Mouse (Mus musculus): ENCODE measurements around the gene Apmap. TPM values are rescaled to one million over a fixed set of nuclear protein-coding genes. Genes with fewer than 3 reads are reported as not detected.

Apmap gene
- polyA plus RNA-seq, 1 experiment from 2014 or later, result 26.2 TPM

DNA sequence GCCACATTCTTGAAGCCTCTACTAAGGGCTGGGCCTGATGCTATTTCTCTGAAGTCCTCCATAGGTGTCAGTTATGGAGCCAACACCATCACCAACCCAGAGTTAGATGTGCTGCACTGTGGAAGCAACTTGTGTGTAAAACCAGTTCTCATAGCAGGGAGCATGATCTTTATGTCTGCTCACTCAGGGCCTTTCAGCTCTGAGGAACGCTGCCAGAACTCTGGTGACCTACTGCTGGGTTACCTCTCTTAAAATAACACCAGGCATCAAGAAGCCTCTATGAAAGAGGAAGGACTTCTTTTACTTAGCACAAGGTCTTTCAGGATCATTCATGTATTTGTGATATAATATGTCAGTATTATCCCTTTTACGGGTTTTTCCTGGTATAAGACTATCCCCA, 6.2 kb downstream of the Apmap start:
- 94% methylated on average over 2 of the region's 2 CpGs for WGBS

GRCm38 (mm10) chr2:150600263-150600662, 8.1 kb downstream of the Apmap start:
- 94% methylated on average over 2 of the region's 2 CpGs for WGBS
- Histone ChIP-seq H3K27ac (replicated peaks; ENCODE audit: low read depth, low read length) (no peak overlapping the region), H3K4me1 (ENCODE audit: control insufficient read depth, insufficient read depth, low read length) (no peaks in the 10 kb centered on the region), H3K27me3 (ENCODE audit: control insufficient read depth, insufficient read depth, low read length) (no peaks in the 10 kb centered on the region), H3K36me3 (ENCODE audit: control insufficient read depth, insufficient read depth, low read length) (no peaks in the 10 kb centered on the region; the same call in 1 of the 2 replicates), H3K4me3 (ENCODE audit: low read depth, low read length) (no peak overlapping the region), H3K9me3 (ENCODE audit: control insufficient read depth, low read length) (no peaks in the 10 kb centered on the region), H3K4me2 (ENCODE audit: low read depth, severe bottlenecking) (no peak overlapping the region), H3K9ac (ENCODE audit: low read length) (no peak overlapping the region)
- ATAC-seq (ENCODE audit: insufficient number of reproducible peaks, low FRiP score, low TSS enrichment, low read depth) (no peak), DNase-seq (ENCODE audit: low spot score) (no peak)

More for the DNA sequence above, 6.2 kb downstream of the Apmap start:
- ATAC-seq (ENCODE audit: insufficient number of reproducible peaks, low FRiP score, low TSS enrichment, low read depth) (no peak), DNase-seq (ENCODE audit: low spot score) (no peak)
- Histone ChIP-seq H3K27me3 (ENCODE audit: control insufficient read depth, insufficient read depth, low read length) (no peaks in the 10 kb centered on the region), H3K9me3 (ENCODE audit: control insufficient read depth, low read length) (no peaks in the 10 kb centered on the region), H3K27ac (replicated peaks; ENCODE audit: low read depth, low read length) (no peak overlapping the region), H3K4me3 (ENCODE audit: low read depth, low read length) (no peak overlapping the region), H3K4me2 (ENCODE audit: low read depth, severe bottlenecking) (no peak overlapping the region), H3K4me1 (ENCODE audit: control insufficient read depth, insufficient read depth, low read length) (no peaks in the 10 kb centered on the region), H3K9ac (ENCODE audit: low read length) (no peak overlapping the region), H3K36me3 (ENCODE audit: control insufficient read depth, insufficient read depth, low read length) (no peaks in the 10 kb centered on the region; the same call in 1 of the 2 replicates)

- no peak for DNase-seq (ENCODE audit: low spot score)
- H3K27ac ChIP-seq (replicated peaks; ENCODE audit: low read depth, low read length), result no peak overlapping the region
- no peaks in the 10 kb centered on the region for H3K4me1 ChIP-seq (ENCODE audit: control insufficient read depth, insufficient read depth, low read length)
- 88% methylated on average over 3 of the region's 3 CpGs for WGBS
- no peak overlapping the region for H3K4me2 ChIP-seq (ENCODE audit: low read depth, severe bottlenecking)
- no peaks in the 10 kb centered on the region for H3K36me3 ChIP-seq (ENCODE audit: control insufficient read depth, insufficient read depth, low read length)
- H3K9ac ChIP-seq (ENCODE audit: low read length), result no peak overlapping the region
- H3K27me3 ChIP-seq (ENCODE audit: control insufficient read depth, insufficient read depth, low read length), result no peaks in the 10 kb centered on the region
- ATAC-seq (ENCODE audit: insufficient number of reproducible peaks, low FRiP score, low TSS enrichment, low read depth), result no peak
- no peaks in the 10 kb centered on the region for H3K9me3 ChIP-seq (ENCODE audit: control insufficient read depth, low read length)
- H3K4me3 ChIP-seq (ENCODE audit: low read depth, low read length), result no peak overlapping the region
Observed at GRCm38 (mm10) chr2:150595411-150596190, 12.8 kb downstream of the Apmap start.

- Histone ChIP-seq H3K27me3 (ENCODE audit: control insufficient read depth, insufficient read depth, low read length) (no peaks in the 10 kb centered on the region), H3K4me3 (ENCODE audit: low read depth, low read length) (no peak overlapping the region), H3K9me3 (ENCODE audit: control insufficient read depth, low read length) (no peaks in the 10 kb centered on the region), H3K4me2 (ENCODE audit: low read depth, severe bottlenecking) (no peak overlapping the region), H3K9ac (ENCODE audit: low read length) (no peak overlapping the region), H3K4me1 (ENCODE audit: control insufficient read depth, insufficient read depth, low read length) (no peaks in the 10 kb centered on the region), H3K36me3 (ENCODE audit: control insufficient read depth, insufficient read depth, low read length) (peaks cover 3% of the 10 kb centered on the region; the same call in 1 of the 2 replicates), H3K27ac (replicated peaks; ENCODE audit: low read depth, low read length) (no peak overlapping the region)
- ATAC-seq (ENCODE audit: insufficient number of reproducible peaks, low FRiP score, low TSS enrichment, low read depth) (no peak), DNase-seq (ENCODE audit: low spot score) (no peak)
- 73% methylated on average over 11 of the region's 11 CpGs for WGBS
Observed at GRCm38 (mm10) chr2:150589076-150589475, 19.3 kb downstream of the Apmap start.

GRCm38 (mm10) chr2:150579628-150580027, 28.7 kb downstream of the Apmap start:
- Histone ChIP-seq H3K27me3 (ENCODE audit: control insufficient read depth, insufficient read depth, low read length) (no peaks in the 10 kb centered on the region), H3K27ac (replicated peaks; ENCODE audit: low read depth, low read length) (no peak overlapping the region), H3K36me3 (ENCODE audit: control insufficient read depth, insufficient read depth, low read length) (peaks cover 4% of the 10 kb centered on the region; the same call in 1 of the 2 replicates), H3K4me1 (ENCODE audit: control insufficient read depth, insufficient read depth, low read length) (no peaks in the 10 kb centered on the region), H3K9me3 (ENCODE audit: control insufficient read depth, low read length) (no peaks in the 10 kb centered on the region), H3K4me2 (ENCODE audit: low read depth, severe bottlenecking) (no peak overlapping the region), H3K4me3 (ENCODE audit: low read depth, low read length) (no peak overlapping the region), H3K9ac (ENCODE audit: low read length) (no peak overlapping the region)
- ATAC-seq (ENCODE audit: insufficient number of reproducible peaks, low FRiP score, low TSS enrichment, low read depth), result no peak
- WGBS, result 82% methylated on average over 1 of the region's 1 CpGs
- DNase-seq (ENCODE audit: low spot score), result no peak

DNA sequence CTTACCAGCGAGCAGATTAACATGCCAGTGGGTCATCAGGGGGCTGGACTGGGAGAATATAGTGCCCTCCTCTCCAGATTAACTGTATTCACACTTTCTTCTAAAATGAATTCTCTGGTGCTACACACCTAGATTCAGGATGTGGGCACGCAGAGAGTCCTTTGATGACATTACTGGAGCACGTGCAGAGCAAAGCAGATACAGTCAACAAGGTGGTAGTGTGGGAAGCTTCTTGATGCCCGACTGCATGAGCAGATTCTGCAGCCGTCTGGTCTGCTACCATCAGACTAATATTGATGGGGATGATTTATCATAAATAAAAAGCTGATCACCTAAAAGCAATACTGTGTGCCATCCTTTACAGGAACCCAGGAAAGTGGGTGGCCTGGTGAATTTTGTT, 29.8 kb downstream of the Apmap start:
- H3K36me3 ChIP-seq (ENCODE audit: control insufficient read depth, insufficient read depth, low read length), result 0 out of 2 replicates have a peak, but pooled peaks cover under 1% of the 10 kb centered on the region
- H3K27ac ChIP-seq (replicated peaks; ENCODE audit: low read depth, low read length), result no peak overlapping the region
- H3K9me3 ChIP-seq (ENCODE audit: control insufficient read depth, low read length), result no peaks in the 10 kb centered on the region
- no peak overlapping the region for H3K4me2 ChIP-seq (ENCODE audit: low read depth, severe bottlenecking)
- H3K4me1 ChIP-seq (ENCODE audit: control insufficient read depth, insufficient read depth, low read length), result no peaks in the 10 kb centered on the region
- H3K4me3 ChIP-seq (ENCODE audit: low read depth, low read length), result no peak overlapping the region
- WGBS, result 83% methylated on average over 5 of the region's 5 CpGs
- H3K9ac ChIP-seq (ENCODE audit: low read length), result no peak overlapping the region
- no peaks in the 10 kb centered on the region for H3K27me3 ChIP-seq (ENCODE audit: control insufficient read depth, insufficient read depth, low read length)
- ATAC-seq (ENCODE audit: insufficient number of reproducible peaks, low FRiP score, low TSS enrichment, low read depth) (no peak), DNase-seq (ENCODE audit: low spot score) (no peak)

DNA sequence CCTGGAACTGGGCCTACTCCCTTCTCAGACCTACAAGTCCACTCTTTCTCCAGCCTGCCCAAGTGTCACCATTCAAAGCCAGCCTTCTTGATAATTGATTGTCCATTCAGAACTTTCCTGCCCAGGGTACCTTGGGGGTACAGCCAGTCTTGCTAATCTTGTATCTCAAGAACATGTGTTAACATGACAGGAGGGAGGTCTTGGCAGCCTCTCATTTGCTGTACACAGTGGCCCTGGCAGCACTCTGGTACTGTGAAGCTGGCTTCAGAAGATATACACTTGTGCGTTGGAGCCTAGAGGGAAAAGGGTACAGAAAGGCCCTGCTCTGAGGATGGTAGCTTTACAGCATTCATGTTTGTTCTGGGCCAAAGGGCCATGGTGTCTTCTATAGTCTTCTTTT, 32.1 kb downstream of the Apmap start:
- WGBS, result 97% methylated on average over 1 of the region's 1 CpGs
- no peak overlapping the region for H3K27ac ChIP-seq (replicated peaks; ENCODE audit: low read depth, low read length)
- no peaks in the 10 kb centered on the region for H3K27me3 ChIP-seq (ENCODE audit: control insufficient read depth, insufficient read depth, low read length)
- no peak overlapping the region for H3K9ac ChIP-seq (ENCODE audit: low read length)
- ATAC-seq (ENCODE audit: insufficient number of reproducible peaks, low FRiP score, low TSS enrichment, low read depth), result no peak
- no peaks in the 10 kb centered on the region for H3K4me1 ChIP-seq (ENCODE audit: control insufficient read depth, insufficient read depth, low read length)
- H3K9me3 ChIP-seq (ENCODE audit: control insufficient read depth, low read length), result no peaks in the 10 kb centered on the region
- no peak overlapping the region for H3K4me3 ChIP-seq (ENCODE audit: low read depth, low read length)
- no peak for DNase-seq (ENCODE audit: low spot score)
- no peak overlapping the region for H3K4me2 ChIP-seq (ENCODE audit: low read depth, severe bottlenecking)
- no peaks in the 10 kb centered on the region for H3K36me3 ChIP-seq (ENCODE audit: control insufficient read depth, insufficient read depth, low read length)

DNA sequence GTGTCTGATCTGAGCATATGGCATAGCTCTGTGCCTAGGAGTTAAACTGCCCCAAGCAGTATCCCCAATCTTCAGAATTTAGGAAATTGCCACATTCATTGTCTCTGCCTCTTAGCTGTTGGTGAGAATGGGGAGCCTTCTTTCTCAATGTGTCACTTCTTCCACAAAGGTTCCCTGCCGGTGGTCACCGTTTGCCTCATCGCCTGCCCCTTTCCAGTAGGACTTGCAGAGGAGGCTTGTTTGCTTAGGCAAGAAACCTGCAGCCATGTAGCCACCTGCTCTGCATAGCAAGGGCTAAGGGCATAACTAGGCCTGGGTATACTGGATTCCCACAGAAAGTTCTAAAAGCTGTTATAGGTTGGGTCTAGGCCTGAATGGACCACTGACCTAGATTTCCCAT, 35.9 kb downstream of the Apmap start:
- WGBS, result 93% methylated on average over 3 of the region's 3 CpGs
- Histone ChIP-seq H3K27ac (replicated peaks; ENCODE audit: low read depth, low read length) (no peak overlapping the region), H3K4me3 (ENCODE audit: low read depth, low read length) (no peak overlapping the region), H3K4me1 (ENCODE audit: control insufficient read depth, insufficient read depth, low read length) (no peaks in the 10 kb centered on the region), H3K27me3 (ENCODE audit: control insufficient read depth, insufficient read depth, low read length) (no peaks in the 10 kb centered on the region), H3K9me3 (ENCODE audit: control insufficient read depth, low read length) (no peaks in the 10 kb centered on the region), H3K4me2 (ENCODE audit: low read depth, severe bottlenecking) (no peak overlapping the region), H3K36me3 (ENCODE audit: control insufficient read depth, insufficient read depth, low read length) (no peaks in the 10 kb centered on the region), H3K9ac (ENCODE audit: low read length) (no peak overlapping the region)
- DNase-seq (ENCODE audit: low spot score) (no peak), ATAC-seq (ENCODE audit: insufficient number of reproducible peaks, low FRiP score, low TSS enrichment, low read depth) (no peak)

DNA sequence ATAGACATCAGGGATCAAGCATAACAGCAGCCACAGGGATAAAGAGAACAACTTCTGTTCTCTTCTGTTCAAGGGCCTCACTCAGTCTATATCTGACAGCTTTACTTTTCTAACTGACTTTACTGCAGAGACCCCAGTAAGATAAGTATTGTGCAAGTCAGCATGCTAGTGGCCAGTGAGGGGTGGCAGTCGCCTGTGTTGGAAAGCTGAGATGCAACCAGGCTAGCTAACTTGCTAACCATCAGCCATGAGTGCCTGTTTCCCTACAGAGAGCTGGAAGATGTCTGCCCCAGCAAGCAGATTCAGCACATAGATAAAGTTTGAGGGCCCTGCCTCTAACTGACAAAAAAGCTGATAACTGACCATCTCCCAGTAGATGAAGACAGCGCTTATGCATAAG, 37.6 kb downstream of the Apmap start:
- Histone ChIP-seq H3K4me1 (ENCODE audit: control insufficient read depth, insufficient read depth, low read length) (no peaks in the 10 kb centered on the region), H3K27ac (replicated peaks; ENCODE audit: low read depth, low read length) (no peak overlapping the region), H3K9ac (ENCODE audit: low read length) (no peak overlapping the region), H3K36me3 (ENCODE audit: control insufficient read depth, insufficient read depth, low read length) (no peaks in the 10 kb centered on the region), H3K4me3 (ENCODE audit: low read depth, low read length) (no peak overlapping the region), H3K9me3 (ENCODE audit: control insufficient read depth, low read length) (no peaks in the 10 kb centered on the region), H3K4me2 (ENCODE audit: low read depth, severe bottlenecking) (no peak overlapping the region), H3K27me3 (ENCODE audit: control insufficient read depth, insufficient read depth, low read length) (no peaks in the 10 kb centered on the region)
- ATAC-seq (ENCODE audit: insufficient number of reproducible peaks, low FRiP score, low TSS enrichment, low read depth) (no peak), DNase-seq (ENCODE audit: low spot score) (no peak)
- 89% methylated on average over 2 of the region's 2 CpGs for WGBS
